Mouse (Mus musculus) limb, embryonic 12.5 days (tissue): ENCODE measurements at regions not wholly inside any gene's neighbourhood (a gene's known extent, or its start where the extent isn't known, plus 50 kb on each side); places are given as distances from the start of the nearest gene placed in this dataset.

Experiments used
- ATAC-seq: fragments of 200-750 bp; cut with Nextera tagmentation; 2 replicates; pipeline ENCODE4 v1.8.0; 2017; ENCODE audit warnings: low read depth, moderate TSS enrichment; ENCODE audit not compliant: insufficient number of reproducible peaks, insufficient read depth, low FRiP score, low TSS enrichment
- H3K27ac ChIP-seq: fragments of 300-500 bp; sonication (generic); 2 replicates; pipeline ENCODE4 v1.5.1; 2016; ENCODE audit warnings: mild to moderate bottlenecking, moderate library complexity
- H3K27me3 ChIP-seq: fragments of 300-500 bp; sonication (generic); 2 replicates; pipeline ENCODE4 v1.6.1; 2016; ENCODE audit warnings: mild to moderate bottlenecking, moderate library complexity
- H3K36me3 ChIP-seq: fragments of 300-500 bp; sonication (generic); 2 replicates; pipeline ENCODE4 v1.6.1; 2016; ENCODE audit warnings: mild to moderate bottlenecking, moderate library complexity
- H3K4me1 ChIP-seq: fragments of 300-500 bp; sonication (generic); replicated peaks from 2 replicates; pipeline ENCODE4 v1.6.1; 2016
- H3K4me2 ChIP-seq: fragments of 300-500 bp; sonication (generic); 2 replicates; pipeline ENCODE4 v1.6.1; 2016; ENCODE audit warnings: mild to moderate bottlenecking, moderate library complexity
- H3K4me3 ChIP-seq: fragments of 300-500 bp; sonication (generic); replicated peaks from 2 replicates; pipeline ENCODE4 v1.5.1; 2016; ENCODE audit warnings: mild to moderate bottlenecking
- H3K9ac ChIP-seq: fragments of 300-500 bp; sonication (generic); replicated peaks from 2 replicates; pipeline ENCODE4 v1.6.1; 2016; ENCODE audit warnings: mild to moderate bottlenecking, moderate library complexity
- H3K9me3 ChIP-seq: fragments of 300-500 bp; sonication (generic); 2 replicates; pipeline ENCODE4 v1.6.1; 2016; ENCODE audit warnings: mild to moderate bottlenecking, moderate library complexity
- WGBS: fragments of 180-500 bp; shearing (Covaris S2); methylation state at CpG from one replicate; pipeline ENCODE4 v1.1.7; 2016; 5-methylcytosine and 5-hydroxymethylcytosine counted together

DNA sequence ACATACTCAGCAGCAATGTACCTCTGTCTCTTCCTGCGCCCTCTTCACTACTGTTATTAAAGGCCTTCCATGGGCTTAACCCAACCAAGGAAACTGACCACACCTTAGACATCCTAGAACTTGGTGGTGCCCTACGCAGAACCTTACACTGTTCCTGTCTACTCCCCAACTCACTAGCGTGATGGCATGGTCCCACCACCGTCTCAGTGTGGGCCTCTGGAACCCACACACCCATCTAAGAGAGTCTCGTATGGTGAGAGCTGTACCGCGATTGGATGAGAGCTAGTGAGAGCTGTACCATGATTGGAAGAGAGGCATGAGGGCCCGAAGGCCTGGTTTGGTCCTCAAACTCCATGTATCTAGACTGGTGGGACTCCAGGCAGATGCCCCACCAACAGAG lies 317.2 kb upstream of the Spred2 start:
- Histone ChIP-seq H3K4me1 (0 out of 2 replicates have a peak, but pooled peaks cover 4% of the 10 kb centered on the region), H3K4me2 (no peak overlapping the region)
- no peak for ATAC-seq

DNA sequence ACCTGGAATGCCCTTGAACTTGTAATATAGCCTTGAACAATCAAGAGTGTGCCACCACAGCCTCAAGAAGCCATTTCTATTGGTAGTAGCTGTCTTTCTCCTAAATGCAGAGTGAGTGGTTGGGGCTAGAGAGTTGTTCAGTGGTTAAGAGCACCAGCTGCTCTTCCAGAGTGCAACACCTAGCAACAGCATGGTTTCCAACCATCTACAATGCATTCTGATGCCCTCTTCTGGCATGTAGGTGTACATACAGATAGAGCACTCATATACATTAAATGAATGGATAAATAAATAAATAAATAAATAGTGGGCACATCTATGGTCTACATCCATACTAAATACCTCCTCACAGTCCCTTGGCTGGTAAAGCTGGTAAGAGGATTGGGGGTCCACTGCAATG lies 316.2 kb upstream of the Spred2 start:
- H3K9me3 ChIP-seq, result no peaks in the 10 kb centered on the region
- H3K36me3 ChIP-seq, result no peaks in the 10 kb centered on the region
- H3K27me3 ChIP-seq, result peaks cover 6% of the 10 kb centered on the region
- H3K27ac ChIP-seq, result no peak overlapping the region
- no peak for ATAC-seq
- H3K4me1 ChIP-seq, result 0 out of 2 replicates have a peak, but pooled peaks cover 4% of the 10 kb centered on the region
- no peak overlapping the region for H3K4me3 ChIP-seq
- no peak overlapping the region for H3K9ac ChIP-seq
- H3K4me2 ChIP-seq, result no peak overlapping the region

More for the DNA sequence above, 317.2 kb upstream of the Spred2 start:
- H3K27me3 ChIP-seq, result peaks cover 6% of the 10 kb centered on the region
- no peak overlapping the region for H3K4me3 ChIP-seq
- H3K9ac ChIP-seq, result no peak overlapping the region
- H3K27ac ChIP-seq, result no peak overlapping the region
- no peaks in the 10 kb centered on the region for H3K9me3 ChIP-seq
- H3K36me3 ChIP-seq, result no peaks in the 10 kb centered on the region
- WGBS, result 97% methylated on average over 8 of the region's 8 CpGs

DNA sequence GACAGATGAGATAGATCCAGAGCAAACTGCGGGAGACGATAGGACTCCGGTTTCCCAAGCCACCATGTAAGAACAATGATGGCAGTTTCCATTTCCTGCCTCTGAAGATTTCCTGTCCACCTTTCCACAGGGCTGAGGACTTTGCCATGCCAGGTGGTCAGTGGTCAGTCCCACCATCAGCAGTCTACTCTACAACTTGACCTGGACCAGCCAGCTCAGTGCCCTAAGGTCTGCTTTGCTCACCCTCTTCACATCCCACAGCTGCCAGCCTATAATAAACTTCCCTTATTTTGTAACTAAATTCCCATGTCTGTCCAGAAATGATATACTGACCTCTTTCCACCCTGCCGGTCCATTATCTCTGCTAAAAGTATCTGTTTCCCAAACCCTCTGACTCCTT lies 315.7 kb upstream of the Spred2 start:
- Histone ChIP-seq H3K36me3 (no peaks in the 10 kb centered on the region), H3K9me3 (no peaks in the 10 kb centered on the region), H3K9ac (no peak overlapping the region), H3K4me1 (0 out of 2 replicates have a peak, but pooled peaks cover 4% of the 10 kb centered on the region), H3K27me3 (peaks cover 6% of the 10 kb centered on the region), H3K4me2 (no peak overlapping the region), H3K27ac (no peak overlapping the region), H3K4me3 (no peak overlapping the region)
- ATAC-seq, result no peak
- 82% methylated on average over 4 of the region's 4 CpGs for WGBS

- Histone ChIP-seq H3K27me3 (peaks cover 3% of the 10 kb centered on the region; the same call in 1 of the 2 replicates), H3K4me2 (no peak overlapping the region), H3K9ac (no peak overlapping the region), H3K36me3 (no peaks in the 10 kb centered on the region), H3K27ac (no peak overlapping the region), H3K9me3 (no peaks in the 10 kb centered on the region), H3K4me3 (no peak overlapping the region), H3K4me1 (no peaks in the 10 kb centered on the region)
- 5% methylated on average over 6 of the region's 6 CpGs for WGBS
- ATAC-seq, result no peak
These were observed 313.6 kb upstream of the Spred2 start for GRCm38 (mm10) chr11:19610559-19610958.

- Histone ChIP-seq H3K27ac (no peak overlapping the region), H3K36me3 (no peaks in the 10 kb centered on the region), H3K4me2 (no peak overlapping the region), H3K9ac (no peak overlapping the region), H3K4me1 (no peaks in the 10 kb centered on the region), H3K4me3 (no peak overlapping the region), H3K9me3 (no peaks in the 10 kb centered on the region), H3K27me3 (peaks cover 3% of the 10 kb centered on the region; the same call in 1 of the 2 replicates)
- WGBS, result 81% methylated on average over 4 of the region's 4 CpGs
- ATAC-seq, result no peak
These were observed 313.0 kb upstream of the Spred2 start for GRCm38 (mm10) chr11:19611217-19611616.

GRCm38 (mm10) chr11:19616520-19616919 lies 307.7 kb upstream of the Spred2 start:
- WGBS, result 58% methylated on average over 4 of the region's 4 CpGs
- Histone ChIP-seq H3K36me3 (no peaks in the 10 kb centered on the region), H3K9ac (no peak overlapping the region), H3K4me3 (no peak overlapping the region), H3K27me3 (no peaks in the 10 kb centered on the region), H3K27ac (no peak overlapping the region), H3K4me2 (no peak overlapping the region), H3K4me1 (no peaks in the 10 kb centered on the region), H3K9me3 (no peaks in the 10 kb centered on the region)
- ATAC-seq, result no peak

GRCm38 (mm10) chr11:19619494-19619893 lies 304.7 kb upstream of the Spred2 start:
- Histone ChIP-seq H3K36me3 (no peaks in the 10 kb centered on the region), H3K4me3 (no peak overlapping the region), H3K27ac (no peak overlapping the region), H3K4me1 (no peaks in the 10 kb centered on the region), H3K27me3 (no peaks in the 10 kb centered on the region), H3K9me3 (peaks cover 6% of the 10 kb centered on the region; the same call in 1 of the 2 replicates), H3K9ac (no peak overlapping the region), H3K4me2 (no peak overlapping the region)
- no peak for ATAC-seq
- 74% methylated on average over 13 of the region's 13 CpGs for WGBS

DNA sequence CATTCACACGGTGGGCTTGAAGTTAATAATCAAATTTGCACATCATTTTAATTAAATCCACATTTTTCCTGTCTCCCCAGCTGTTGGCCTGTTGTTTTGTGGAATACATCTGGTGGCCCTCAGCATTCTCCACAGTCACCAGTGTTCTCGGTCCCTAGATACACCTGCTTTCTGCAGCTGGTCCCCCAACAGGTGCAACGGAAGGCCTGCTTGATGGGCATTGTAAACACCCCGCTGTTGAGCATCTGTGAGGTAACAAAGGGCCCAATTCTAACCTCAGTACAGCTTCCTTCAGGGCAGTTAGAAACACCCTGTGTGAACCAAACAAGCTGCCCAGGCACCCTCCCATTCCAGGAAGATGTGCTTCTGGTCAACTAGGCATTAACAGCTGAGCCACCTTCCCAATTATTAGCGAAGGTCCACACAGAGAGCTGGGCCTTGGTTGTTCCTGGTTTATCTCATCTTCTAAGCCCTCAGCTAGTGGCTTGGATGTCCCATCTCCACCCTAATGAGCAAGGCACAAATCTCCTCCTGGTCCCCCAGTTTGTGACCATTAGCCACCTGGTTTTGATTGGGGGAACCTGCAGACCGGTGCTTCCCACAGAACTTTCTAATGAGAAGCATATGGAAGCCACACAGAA lies 293.0 kb upstream of the Spred2 start:
- WGBS, result 19% methylated on average over 6 of the region's 6 CpGs
- Histone ChIP-seq H3K36me3 (no peaks in the 10 kb centered on the region), H3K4me3 (no peak overlapping the region), H3K4me2 (no peak overlapping the region), H3K27ac (no peak overlapping the region), H3K4me1 (peaks cover 14% of the 10 kb centered on the region), H3K9me3 (no peaks in the 10 kb centered on the region), H3K27me3 (peaks cover 34% of the 10 kb centered on the region), H3K9ac (no peak overlapping the region)
- ATAC-seq, result no peak

DNA sequence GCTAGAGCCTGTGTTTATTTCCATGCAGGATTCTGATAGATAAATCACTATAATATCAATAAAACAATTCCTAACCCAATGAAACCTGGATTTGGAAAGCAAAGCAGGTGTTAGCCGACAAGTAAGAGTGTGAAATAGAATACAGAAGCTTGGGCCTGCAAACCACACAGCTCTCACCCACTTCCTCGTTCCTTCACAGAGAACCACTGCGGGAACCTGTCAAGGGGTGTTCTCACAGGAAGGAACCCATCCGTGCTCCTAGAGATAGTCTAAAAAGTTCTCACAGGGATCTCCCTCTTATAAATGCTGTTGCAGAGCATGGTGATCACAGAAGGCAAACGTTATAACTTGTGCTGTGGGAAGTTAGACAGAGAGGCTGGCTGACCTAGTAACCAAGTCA lies 291.7 kb upstream of the Spred2 start:
- H3K4me2 ChIP-seq, result no peak overlapping the region
- WGBS, result 69% methylated on average over 5 of the region's 5 CpGs
- no peak for ATAC-seq
- no peak overlapping the region for H3K4me3 ChIP-seq
- no peaks in the 10 kb centered on the region for H3K36me3 ChIP-seq
- H3K27me3 ChIP-seq, result peaks cover 34% of the 10 kb centered on the region
- H3K9me3 ChIP-seq, result no peaks in the 10 kb centered on the region
- no peak overlapping the region for H3K27ac ChIP-seq
- no peak overlapping the region for H3K9ac ChIP-seq
- H3K4me1 ChIP-seq, result peaks cover 14% of the 10 kb centered on the region

DNA sequence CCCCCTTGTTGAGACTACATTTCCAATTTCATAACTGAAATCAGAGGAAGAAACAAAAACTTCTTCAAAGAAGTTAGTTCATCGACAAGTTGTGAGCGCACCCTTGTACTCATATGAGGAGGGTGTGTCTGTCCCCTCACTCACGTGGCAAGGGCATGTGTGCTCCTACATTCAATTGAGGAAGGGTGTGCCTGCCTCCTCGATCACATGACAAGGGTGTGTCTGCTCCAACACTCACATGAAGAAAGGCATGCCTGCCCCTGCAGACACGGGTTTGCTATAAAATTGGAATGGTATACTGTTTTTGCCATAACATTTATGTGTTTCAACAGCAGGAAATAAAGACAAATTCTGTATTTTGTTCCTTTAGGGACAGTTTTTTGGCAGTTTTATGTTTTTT lies 290.6 kb upstream of the Spred2 start:
- H3K9ac ChIP-seq, result no peak overlapping the region
- WGBS, result 85% methylated on average over 5 of the region's 5 CpGs
- H3K27ac ChIP-seq, result no peak overlapping the region
- no peak for ATAC-seq
- H3K4me2 ChIP-seq, result no peak overlapping the region
- peaks cover 14% of the 10 kb centered on the region for H3K4me1 ChIP-seq
- H3K27me3 ChIP-seq, result peaks cover 34% of the 10 kb centered on the region
- H3K36me3 ChIP-seq, result no peaks in the 10 kb centered on the region
- H3K4me3 ChIP-seq, result no peak overlapping the region
- no peaks in the 10 kb centered on the region for H3K9me3 ChIP-seq

- no peak overlapping the region for H3K4me3 ChIP-seq
- no peak overlapping the region for H3K27ac ChIP-seq
- no peak overlapping the region for H3K9ac ChIP-seq
- H3K4me1 ChIP-seq, result no peaks in the 10 kb centered on the region
- WGBS, result 68% methylated on average over 8 of the region's 8 CpGs
- no peak for ATAC-seq
- peaks cover 4% of the 10 kb centered on the region; the same call in 1 of the 2 replicates for H3K27me3 ChIP-seq
- no peaks in the 10 kb centered on the region for H3K36me3 ChIP-seq
- no peak overlapping the region for H3K4me2 ChIP-seq
- no peaks in the 10 kb centered on the region for H3K9me3 ChIP-seq
These were observed 283.0 kb upstream of the Spred2 start for GRCm38 (mm10) chr11:19641153-19641552.
